Mouse (Mus musculus): ENCODE results near the gene Inpp5a.

Inpp5a gene

GRCm38 (mm10) chr7:139472865-139473549 lies 84.1 kb downstream of the Inpp5a start:
- peak; percentile 78 to 80 for DNase-seq (ENCODE audit: low spot score in 2 of 2)

- no peak for DNase-seq (ENCODE audit: low spot score in 2 of 2)
These were observed 87.0 kb downstream of the Inpp5a start for GRCm38 (mm10) chr7:139475896-139476295.

GRCm38 (mm10) chr7:139476700-139477099 lies 87.8 kb downstream of the Inpp5a start:
- DNase-seq (ENCODE audit: low spot score in 2 of 2): no peak

GRCm38 (mm10) chr7:139477748-139478147 lies 88.8 kb downstream of the Inpp5a start:
- no peak for DNase-seq (ENCODE audit: low spot score in 2 of 2)

DNA sequence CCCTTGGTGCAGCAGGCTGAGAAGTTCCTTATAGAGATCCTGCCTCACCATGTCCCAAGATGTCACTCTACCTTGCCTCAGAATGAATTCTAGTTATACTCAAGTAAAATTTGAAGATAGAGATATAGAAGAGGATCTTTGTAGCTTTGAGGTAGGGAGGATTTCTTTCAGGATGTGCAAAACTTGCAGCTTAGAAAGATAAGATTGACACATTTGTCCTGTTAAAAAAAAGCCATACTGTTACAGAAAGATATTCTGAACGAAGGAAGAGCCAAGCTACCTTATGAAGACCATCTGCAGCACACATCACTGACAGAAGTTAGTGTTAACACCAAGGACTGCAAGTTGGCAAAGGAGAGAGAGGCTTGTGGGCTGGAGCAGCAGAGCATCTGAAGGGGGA lies 90.2 kb downstream of the Inpp5a start:
- no peak for DNase-seq (ENCODE audit: low spot score in 2 of 2)

DNA sequence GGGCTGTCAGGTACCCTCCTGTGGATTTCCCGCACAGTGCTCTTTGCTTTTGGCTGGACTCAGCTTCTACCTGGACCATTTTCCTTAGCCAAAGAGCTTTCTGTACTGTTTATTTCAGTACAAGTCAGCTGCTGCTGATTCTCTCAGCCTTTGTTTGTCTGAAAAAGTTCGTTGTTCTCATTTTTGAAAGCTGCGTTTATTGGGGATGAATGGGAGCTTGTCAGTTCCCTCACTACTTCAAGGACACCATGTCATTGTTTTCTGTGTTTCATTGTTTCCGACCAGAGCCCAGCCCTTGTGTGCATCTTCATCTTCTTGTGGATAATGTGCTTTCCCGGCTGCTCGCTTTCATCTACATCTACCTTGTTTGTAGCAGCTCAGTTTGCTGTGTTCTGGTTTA lies 90.7 kb downstream of the Inpp5a start:
- DNase-seq (ENCODE audit: low spot score in 2 of 2): no peak

DNA sequence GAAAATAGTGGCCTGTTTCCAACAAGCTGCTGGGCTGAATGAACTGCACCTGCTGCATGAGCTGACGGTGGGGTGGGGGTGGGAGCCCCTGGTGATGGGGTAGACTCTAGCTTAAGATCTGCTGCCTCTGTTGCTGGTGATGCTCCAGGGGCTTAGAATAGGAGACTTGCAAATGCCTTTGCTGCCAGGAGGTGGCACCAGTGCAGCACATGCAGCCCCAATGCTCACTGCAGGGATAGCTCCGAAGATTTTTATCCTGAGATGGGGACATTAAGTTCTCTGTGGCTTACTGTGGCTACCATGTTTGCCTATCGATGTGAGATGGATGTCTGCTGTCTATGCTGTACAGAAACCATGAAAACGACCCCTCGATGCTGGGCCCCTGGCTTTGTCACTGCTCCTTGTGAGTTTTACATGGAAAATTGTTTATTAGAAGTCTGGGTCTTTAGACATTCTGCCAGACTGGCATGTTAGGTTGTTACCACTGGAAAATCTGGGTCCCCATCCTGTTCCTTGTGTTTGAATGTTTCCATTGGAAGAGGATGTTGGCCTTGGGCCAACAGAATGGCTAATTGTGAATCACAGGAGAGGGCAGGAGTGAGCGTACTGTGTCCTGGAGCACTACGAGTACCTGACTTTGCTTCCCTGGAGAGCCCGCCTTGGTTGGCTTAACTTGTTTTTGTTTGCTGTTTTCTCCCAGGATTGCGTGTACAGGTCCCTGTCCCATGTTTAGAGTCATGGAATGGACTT lies 95.5 kb downstream of the Inpp5a start:
- DNase-seq (ENCODE audit: low spot score in 2 of 2): no peak

DNA sequence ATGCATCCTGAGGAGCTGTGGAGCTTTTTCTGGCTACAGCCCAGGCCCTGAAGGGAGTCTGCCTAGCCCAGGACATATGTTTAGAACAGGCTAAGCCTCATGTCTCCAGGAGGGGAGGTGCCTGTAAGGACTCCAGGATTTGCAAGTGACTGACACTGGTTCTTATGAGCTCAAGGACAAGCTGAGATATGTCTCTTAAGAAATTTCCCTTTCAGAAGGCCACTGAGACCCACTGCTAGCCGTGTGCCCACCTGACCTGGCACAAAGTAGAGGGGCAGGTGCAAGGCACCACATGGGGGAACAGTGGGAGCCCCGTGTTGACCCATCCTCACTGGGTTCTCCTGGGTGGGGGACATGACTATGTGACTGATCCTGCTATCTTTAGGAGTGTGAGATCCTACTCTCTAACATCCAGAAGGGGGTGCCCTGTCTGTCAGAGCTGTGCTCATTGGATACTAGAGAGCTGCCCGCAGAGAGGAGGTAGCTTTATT lies 100.9 kb downstream of the Inpp5a start:
- DNase-seq (ENCODE audit: low spot score in 2 of 2): no peak

DNA sequence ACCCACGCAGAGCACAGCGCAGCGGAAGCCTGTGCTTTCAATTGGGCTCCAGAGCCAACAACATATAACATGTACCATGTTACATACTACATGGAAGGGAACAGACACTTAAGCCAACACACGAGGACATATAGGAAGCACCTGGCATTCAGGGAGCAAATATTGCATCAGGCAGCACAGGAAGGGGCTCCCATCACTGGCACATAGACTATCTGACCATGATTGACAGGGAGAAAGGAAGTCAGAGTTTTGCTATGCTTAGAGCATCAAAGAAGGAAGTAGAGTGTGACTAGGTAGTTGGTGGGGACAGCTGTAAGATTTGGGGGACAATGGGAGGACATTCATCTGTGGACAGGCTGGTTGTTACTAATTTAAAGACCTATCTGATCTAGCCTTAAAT lies 103.4 kb downstream of the Inpp5a start:
- no peak for DNase-seq (ENCODE audit: low spot score in 2 of 2)

DNA sequence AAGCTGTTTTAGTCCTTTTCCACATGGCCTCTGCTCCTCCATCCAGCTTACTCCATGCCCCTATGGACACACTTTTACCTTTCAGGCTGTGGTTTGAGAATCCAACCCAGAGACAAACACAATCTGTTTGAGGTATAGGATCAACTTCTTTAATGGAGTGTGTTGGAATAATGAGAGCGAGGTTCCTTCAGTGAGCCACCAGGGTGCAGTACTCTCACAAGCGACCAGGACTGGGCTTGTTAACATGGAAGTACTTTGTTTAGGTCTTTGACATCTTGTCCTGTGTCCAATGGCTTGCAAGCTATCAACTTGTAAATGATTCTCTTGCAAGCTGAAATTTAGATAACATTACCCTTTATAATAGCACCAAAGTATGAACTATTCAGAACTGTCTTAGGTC lies 104.0 kb downstream of the Inpp5a start:
- DNase-seq (ENCODE audit: low spot score in 2 of 2): no peak

- DNase-seq (ENCODE audit: low spot score in 2 of 2): no peak
These were observed 106.9 kb downstream of the Inpp5a start for GRCm38 (mm10) chr7:139495791-139496190.

GRCm38 (mm10) chr7:139498038-139498625 lies 109.2 kb downstream of the Inpp5a start:
- DNase-seq (ENCODE audit: low spot score in 2 of 2): no peak

DNA sequence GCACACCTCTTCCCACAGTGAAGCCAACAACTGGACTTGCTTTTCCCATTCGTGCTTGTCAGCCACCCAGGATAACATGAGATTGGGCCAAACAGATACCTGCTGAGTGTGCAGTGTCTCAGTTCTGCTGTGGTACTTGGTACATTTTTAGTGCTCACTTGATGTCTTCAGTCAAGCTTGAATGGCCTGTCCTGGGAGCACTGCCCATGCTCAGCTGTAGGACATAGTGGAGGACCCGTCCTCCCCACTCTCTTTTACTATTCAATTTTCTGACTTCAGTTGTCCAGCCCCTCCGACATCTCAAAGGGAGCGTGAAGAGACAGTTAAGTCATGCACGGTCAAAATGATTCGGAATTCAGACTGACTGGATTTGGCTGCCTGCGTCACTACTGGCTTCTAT lies 115.2 kb downstream of the Inpp5a start:
- no peak for DNase-seq (ENCODE audit: low spot score in 2 of 2)

GRCm38 (mm10) chr7:139506677-139507412 lies 117.9 kb downstream of the Inpp5a start:
- DNase-seq (ENCODE audit: low spot score in 2 of 2): no peak

DNA sequence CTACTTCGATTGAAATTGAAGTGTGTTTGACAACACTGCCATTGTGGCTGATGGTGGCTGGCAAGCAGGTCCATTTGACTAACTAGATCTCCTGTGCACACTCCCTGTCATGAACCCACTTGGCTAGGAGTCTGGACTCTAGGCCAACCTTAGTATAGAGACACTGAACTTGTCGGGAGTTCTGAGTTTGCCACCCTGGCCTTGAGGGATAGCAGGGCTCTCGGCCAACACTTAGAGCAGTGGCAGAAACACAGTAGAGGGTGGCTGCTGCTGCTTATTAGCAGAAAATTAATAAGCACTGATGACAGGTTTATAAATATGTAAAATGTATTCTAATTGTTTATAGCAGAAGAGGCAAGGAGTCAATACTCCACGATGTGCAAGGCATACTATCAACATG lies 120.0 kb downstream of the Inpp5a start:
- no peak for DNase-seq (ENCODE audit: low spot score in 2 of 2)

GRCm38 (mm10) chr7:139515959-139516660 lies 127.2 kb downstream of the Inpp5a start:
- DNase-seq (ENCODE audit: low spot score in 2 of 2): no peak

DNA sequence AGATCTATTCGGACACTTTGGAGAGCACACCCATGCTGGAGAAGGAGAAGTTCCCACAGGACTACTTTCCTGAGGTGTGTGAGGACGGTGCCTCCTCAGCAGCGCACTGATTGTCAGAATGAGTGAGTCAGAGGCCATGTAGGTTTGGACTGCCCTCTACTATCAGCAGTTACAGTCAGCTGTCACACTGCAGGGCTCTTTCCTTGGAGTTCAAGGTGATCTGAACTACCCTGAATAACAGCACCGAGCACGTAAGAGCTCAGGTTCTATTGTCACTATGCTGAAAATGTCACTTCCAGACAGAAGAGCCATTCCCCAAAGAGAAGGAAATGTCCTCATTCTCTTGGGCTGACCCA lies 127.7 kb downstream of the Inpp5a start:
- no peak for DNase-seq (ENCODE audit: low spot score in 2 of 2)

- DNase-seq (ENCODE audit: low spot score in 2 of 2): no peak
These were observed 129.4 kb downstream of the Inpp5a start for GRCm38 (mm10) chr7:139518352-139518751.

GRCm38 (mm10) chr7:139528309-139529076 lies 139.6 kb downstream of the Inpp5a start:
- DNase-seq (ENCODE audit: low spot score in 2 of 2): no peak

- no peak for DNase-seq (ENCODE audit: low spot score in 2 of 2)
These were observed 140.3 kb downstream of the Inpp5a start for GRCm38 (mm10) chr7:139529208-139529607.

Measured in urinary bladder, postnatal 4 days (tissue).